ENCODE assay signal across 19 mouse cellular contexts in the genomic region with DNA sequence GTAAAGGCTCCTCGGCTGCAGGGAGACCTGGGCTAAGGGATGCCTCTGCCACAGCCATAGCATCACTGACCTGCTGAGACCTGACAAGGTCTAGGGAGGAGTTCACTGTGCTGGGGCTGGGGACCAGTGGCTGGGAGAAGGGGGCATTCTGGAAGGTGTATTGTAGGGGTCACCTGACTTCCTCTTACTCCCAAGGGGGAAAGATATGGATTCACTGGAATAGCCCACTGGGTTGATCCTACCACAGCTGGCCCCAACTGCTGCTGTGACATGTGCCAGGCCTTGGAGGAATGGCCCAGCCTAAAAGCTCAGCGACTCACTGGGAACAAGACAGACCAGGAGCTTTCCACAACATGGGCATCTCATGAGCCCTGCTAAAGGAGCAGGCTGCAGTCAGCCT. TPM values are rescaled to one million over a fixed set of nuclear protein-coding genes. Genes with fewer than 3 reads are reported as not detected.
DNase-seq lines count a peak whose midpoint lies in the region; ATAC-seq and TF ChIP-seq lines count a peak whose summit lies in the region.
"Had no signal": no experiment of that assay in that cellular context is flagged by ENCODE, and none has a peak within 500 bp of the region (broad histone marks: within the 10 kb centered on the region; RNA-seq: fewer than 3 reads in every experiment).

No protein-coding gene starts in this region.

- no peak overlapping the region for H3K9ac ChIP-seq in hindbrain, embryonic 11.5 days (ENCODE audit: low read depth, low read length)
- H3K9ac ChIP-seq in midbrain, embryonic 11.5 days (ENCODE audit: low read length): no peak overlapping the region
- H3K9ac ChIP-seq: forebrain, embryonic 12.5 days; liver, embryonic 14.5 days had no signal

- peaks cover 6% of the 10 kb centered on the region; the same call in 1 of the 2 replicates for H3K36me3 ChIP-seq in hindbrain, embryonic 10.5 days
- no peaks in the 10 kb centered on the region for H3K36me3 ChIP-seq in hindbrain, embryonic 11.5 days (ENCODE audit: control insufficient read depth, insufficient read depth, low read length)
- H3K36me3 ChIP-seq in midbrain, embryonic 10.5 days: peaks cover 9% of the 10 kb centered on the region; the same call in 1 of the 2 replicates
- H3K36me3 ChIP-seq in midbrain, embryonic 11.5 days (ENCODE audit: control insufficient read depth, insufficient read depth, low read length): no peaks in the 10 kb centered on the region
- no peaks in the 10 kb centered on the region for H3K36me3 ChIP-seq in macrophage (ENCODE audit: inconsistent target)
- H3K36me3 ChIP-seq: forebrain, embryonic 12.5 days had no signal

- peak overlapping the region; percentile 97 for H3K27ac ChIP-seq in gastrocnemius, adult 2 months
- peak overlapping the region; percentile 69 for H3K27ac ChIP-seq in hindbrain, embryonic 10.5 days
- H3K27ac ChIP-seq in hindbrain, embryonic 11.5 days (ENCODE audit: low read depth, low read length): no peak overlapping the region
- H3K27ac ChIP-seq in midbrain, embryonic 10.5 days (replicated peaks): peak overlapping the region; percentile 42; the same call in 1 of the 2 replicates
- H3K27ac ChIP-seq in midbrain, embryonic 11.5 days (ENCODE audit: low read depth, low read length): no peak overlapping the region
- peak overlapping the region; percentile 97 for H3K27ac ChIP-seq in macrophage
- H3K27ac ChIP-seq: liver, embryonic 14.5 days had no signal

- no peak overlapping the region for H3K4me2 ChIP-seq in hindbrain, embryonic 11.5 days (replicated peaks; ENCODE audit: low read depth, low read length)
- H3K4me2 ChIP-seq in midbrain, embryonic 11.5 days: no peak overlapping the region
- H3K4me2 ChIP-seq: forebrain, embryonic 12.5 days; kidney, embryonic 15.5 days had no signal

- no peak overlapping the region for H3K4me3 ChIP-seq in gastrocnemius, adult 2 months
- no peak overlapping the region for H3K4me3 ChIP-seq in hindbrain, embryonic 10.5 days
- no peak overlapping the region for H3K4me3 ChIP-seq in hindbrain, embryonic 11.5 days (ENCODE audit: low read depth, low read length)
- no peak overlapping the region for H3K4me3 ChIP-seq in midbrain, embryonic 10.5 days
- H3K4me3 ChIP-seq in midbrain, embryonic 11.5 days (ENCODE audit: low read depth, low read length): no peak overlapping the region
- H3K4me3 ChIP-seq in macrophage (ENCODE audit: inconsistent target): no peak overlapping the region
- H3K4me3 ChIP-seq: forebrain, embryonic 12.5 days; kidney, embryonic 15.5 days; megakaryocyte, embryonic 14.5 days had no signal

- intact Hi-C loops in gastrocnemius, adult 2 months (cut with DNase I): no loop called here
- intact Hi-C loops in left cerebral cortex, postnatal 10 days (cut with DNase I): no loop called here

- 89% methylated on average over 2 of the region's 2 CpGs for WGBS in hindbrain, embryonic 10.5 days
- 88% methylated on average over 2 of the region's 2 CpGs for WGBS in hindbrain, embryonic 11.5 days
- 95% methylated on average over 2 of the region's 2 CpGs for WGBS in midbrain, embryonic 10.5 days
- 94% methylated on average over 2 of the region's 2 CpGs for WGBS in midbrain, embryonic 11.5 days
- WGBS in macrophage (ENCODE audit: missing documents): 100% methylated on average over 2 of the region's 2 CpGs

- no peak for ATAC-seq in hindbrain, embryonic 11.5 days (ENCODE audit: low FRiP score)
- ATAC-seq in midbrain, embryonic 11.5 days (ENCODE audit: low FRiP score): no peak

- DNase-seq in gastrocnemius, adult 2 months: no peak
- DNase-seq in gastrocnemius, postnatal 25 days: no peak
- DNase-seq in hindbrain, embryonic 10.5 days (ENCODE audit: low spot score): no peak
- no peak for DNase-seq in hindbrain, embryonic 11.5 days (ENCODE audit: low spot score)
- no peak for DNase-seq in midbrain, embryonic 10.5 days (ENCODE audit: low spot score)
- no peak for DNase-seq in midbrain, embryonic 11.5 days (ENCODE audit: low spot score, missing footprints)
- DNase-seq in left cerebral cortex, postnatal 10 days (ENCODE audit: extremely low spot score in 1 of 2, low spot score in 2 of 2): no peak
- DNase-seq: adrenal gland, adult 2 months; cerebellum, postnatal 25 days; gastrocnemius, postnatal 14 days; layer of hippocampus, postnatal 36 days; lung, postnatal 10 days; retina, postnatal 1 day; thymus, postnatal 4 days had no signal

- peaks cover 99% of the 10 kb centered on the region for H3K4me1 ChIP-seq in hindbrain, embryonic 10.5 days (replicated peaks)
- H3K4me1 ChIP-seq in hindbrain, embryonic 11.5 days (replicated peaks; ENCODE audit: control insufficient read depth, insufficient read depth, low read length): peaks cover 18% of the 10 kb centered on the region
- H3K4me1 ChIP-seq in midbrain, embryonic 10.5 days: peaks cover 99% of the 10 kb centered on the region
- peaks cover 32% of the 10 kb centered on the region for H3K4me1 ChIP-seq in midbrain, embryonic 11.5 days (ENCODE audit: control insufficient read depth, insufficient read depth, low read length)

- no peaks in the 10 kb centered on the region for H3K9me3 ChIP-seq in hindbrain, embryonic 10.5 days
- H3K9me3 ChIP-seq in hindbrain, embryonic 11.5 days (ENCODE audit: control insufficient read depth, low read length): no peaks in the 10 kb centered on the region
- H3K9me3 ChIP-seq in midbrain, embryonic 10.5 days (replicated peaks): no peaks in the 10 kb centered on the region
- H3K9me3 ChIP-seq in midbrain, embryonic 11.5 days (ENCODE audit: control insufficient read depth, low read length): no peaks in the 10 kb centered on the region
- H3K9me3 ChIP-seq: forebrain, embryonic 12.5 days; kidney, embryonic 15.5 days; megakaryocyte, embryonic 14.5 days had no signal

- peaks cover 100% of the 10 kb centered on the region for H3K79me2 ChIP-seq in macrophage (ENCODE audit: inconsistent target)

- no peaks in the 10 kb centered on the region for H3K27me3 ChIP-seq in hindbrain, embryonic 10.5 days (ENCODE audit: insufficient read depth, poor library complexity, severe bottlenecking)
- no peaks in the 10 kb centered on the region for H3K27me3 ChIP-seq in hindbrain, embryonic 11.5 days (ENCODE audit: control insufficient read depth, insufficient read depth, low read length)
- no peaks in the 10 kb centered on the region for H3K27me3 ChIP-seq in midbrain, embryonic 10.5 days (ENCODE audit: low read depth, poor library complexity, severe bottlenecking)
- H3K27me3 ChIP-seq in midbrain, embryonic 11.5 days (ENCODE audit: control insufficient read depth, insufficient read depth, low read length): no peaks in the 10 kb centered on the region
- H3K27me3 ChIP-seq: forebrain, embryonic 12.5 days; kidney, embryonic 15.5 days; megakaryocyte, embryonic 14.5 days had no signal

- no peak for TF ChIP-seq CTCF in gastrocnemius, adult 2 months (IDR thresholded peaks at IDR 0.05)

RNA-seq across cellular contexts. Expression of gene Zmiz1, which starts 27.2 kb away (rescaled TPM):
- 10 to 100 TPM; 27.4 to 34.5 TPM for total RNA-seq in gastrocnemius, adult 2 months (2021)
- total RNA-seq in gastrocnemius, postnatal 25 days (2021): 10 to 100 TPM; 26.4 to 29.8 TPM
- polyA plus RNA-seq in hindbrain, embryonic 10.5 days (2016; fragmentation: Nextera tagmentation; extraction: Ambion mirVana): 44.4 and 60.1 TPM in 2 replicates
- 47.5 and 57.0 TPM in 2 replicates for polyA plus RNA-seq in hindbrain, embryonic 11.5 days (2014; fragmentation: Nextera tagmentation; extraction: Ambion mirVana)
- 42.2 and 55.8 TPM in 2 replicates for polyA plus RNA-seq in midbrain, embryonic 10.5 days (2016; fragmentation: Nextera tagmentation; extraction: Ambion mirVana)
- polyA plus RNA-seq in midbrain, embryonic 11.5 days (2014; fragmentation: Nextera tagmentation; extraction: Ambion mirVana): 47.7 and 51.5 TPM in 2 replicates
- 100 to 1,000 TPM; 201 to 426 (median 339) TPM for total RNA-seq in macrophage (2018; cell fraction: chromatin; rRNA removed)
- 100 to 1,000 TPM; 130 to 224 (median 189) TPM for total RNA-seq in macrophage (2018; cell fraction: cytosol; rRNA removed)
- total RNA-seq in macrophage (2018; cell fraction: nucleus; rRNA removed): 100 to 1,000 TPM; 176 to 364 (median 261) TPM
- 74.5 to 135 TPM (median 101 TPM) in 3 replicates for polyA plus RNA-seq in macrophage (2018)
- total RNA-seq in left cerebral cortex, postnatal 10 days (2021): 100 to 1,000 TPM; 105 to 106 TPM

Comparison
In these comparisons a context has a peak if more than half of its experiments do, and no peak if none do; other contexts are left out.
1. H3K27ac ChIP-seq: peak in gastrocnemius, adult 2 months (single experiment), hindbrain, embryonic 10.5 days (single experiment), midbrain, embryonic 10.5 days (single experiment) and macrophage (single experiment); none in hindbrain, embryonic 11.5 days (single experiment) and midbrain, embryonic 11.5 days (single experiment).